Mouse (Mus musculus): ENCODE measurements around the gene Epx.
A peak's percentile ranks its signal among the peaks of the same experiment; 100 is the strongest.

The Epx gene

GRCm38 (mm10) chr11:87840676-87841075 lies 34.7 kb downstream of the Epx start:
- no peak for DNase-seq (ENCODE audit: low spot score in 2 of 2)

- DNase-seq (ENCODE audit: low spot score in 2 of 2), result no peak
These were observed 47.0 kb downstream of the Epx start, which contains the start of gene Lpo for GRCm38 (mm10) chr11:87828239-87828900. Lpo (minus strand) TSS chr11:87828289.

- no peak for DNase-seq (ENCODE audit: low spot score in 2 of 2)
These were observed 53.8 kb downstream of the Epx start for GRCm38 (mm10) chr11:87821502-87821901.

GRCm38 (mm10) chr11:87817443-87817773 lies 57.9 kb downstream of the Epx start:
- no peak for DNase-seq (ENCODE audit: low spot score in 2 of 2)

GRCm38 (mm10) chr11:87816707-87817442 lies 58.5 kb downstream of the Epx start:
- DNase-seq (ENCODE audit: low spot score in 2 of 2), result peak; percentile 58 to 62

- DNase-seq (ENCODE audit: low spot score in 2 of 2), result no peak
These were observed 60.5 kb downstream of the Epx start for GRCm38 (mm10) chr11:87814831-87815230.
